Mouse (Mus musculus) small intestine, adult 2 months (tissue): ENCODE results near the gene Map6. TPM values are rescaled to one million over a fixed set of nuclear protein-coding genes. Genes with fewer than 3 reads are reported as not detected.
"Not testable (repeated sequence)": the region's sequence is repeated elsewhere in the genome, so short reads cannot be mapped to it uniquely, and the experiment has no call there.

Experiments used
- H3K27ac ChIP-seq: fragments of 200-500 bp; 2 replicates; pipeline ENCODE4 v1.5.1; 2012; ENCODE audit warnings: low read depth, low read length, control low read depth, inconsistent platforms; ENCODE audit not compliant: insufficient read depth
- H3K27me3 ChIP-seq: fragments of 200-500 bp; 2 replicates; pipeline ENCODE4 v1.6.1; 2012; ENCODE audit warnings: mild to moderate bottlenecking, moderate library complexity, low read length, inconsistent platforms; ENCODE audit not compliant: control insufficient read depth, insufficient read depth
- H3K36me3 ChIP-seq: fragments of 200-500 bp; 2 replicates; pipeline ENCODE4 v1.6.1; 2012; ENCODE audit warnings: mild to moderate bottlenecking, low read length, control low read depth, inconsistent platforms; ENCODE audit not compliant: control insufficient read depth, insufficient read depth
- H3K4me1 ChIP-seq: fragments of 200-500 bp; 2 replicates; pipeline ENCODE4 v1.6.1; 2012; ENCODE audit warnings: low read length, inconsistent platforms, mixed read lengths; ENCODE audit not compliant: control insufficient read depth, insufficient read depth, insufficient read length
- H3K4me3 ChIP-seq: fragments of 200-500 bp; 2 replicates; pipeline ENCODE4 v1.5.1; 2012; ENCODE audit warnings: low read depth, mild to moderate bottlenecking, control low read depth, inconsistent platforms, low read length, moderate library complexity
- CTCF ChIP-seq: fragments of 200-500 bp; IDR thresholded peaks from 2 replicates; pipeline ENCODE4 v1.5.1; 2012; ENCODE audit warnings: low read depth, mild to moderate bottlenecking, control low read depth, inconsistent platforms, low read length, moderate library complexity, mixed read lengths; ENCODE audit not compliant: insufficient replicate concordance, insufficient read length; ENCODE audit errors: extremely low read depth
- POLR2A ChIP-seq: fragments of 200-500 bp; IDR thresholded peaks from 2 replicates; pipeline ENCODE4 v1.6.1; 2012; ENCODE audit warnings: low read depth, mild to moderate bottlenecking, control low read depth, inconsistent platforms, low read length, moderate library complexity
- WGBS: fragments of 180-500 bp; shearing (Covaris S2); methylation state at CpG from one replicate; pipeline ENCODE4 v1.1.7; 2018; 5-methylcytosine and 5-hydroxymethylcytosine counted together
- polyA plus RNA-seq: library from polyadenylated mRNA; depleted of rRNA; stranded (reverse); fragments of >200 nt; gene quantifications from 2 replicates; pipeline ENCODE4 v1.2.3, GENCODE M21; 2012

Gene Map6
- polyA plus RNA-seq, 1 experiment: 1.2 TPM

GRCm38 (mm10) chr7:99360803-99361414 lies 93.7 kb downstream of the Map6 start:
- WGBS: 44% methylated on average over 8 of the region's 8 CpGs
- H3K27me3 ChIP-seq: no peaks in the 10 kb centered on the region

GRCm38 (mm10) chr7:99362137-99362536 lies 94.9 kb downstream of the Map6 start:
- 81% methylated on average over 2 of the region's 2 CpGs for WGBS
- Histone ChIP-seq H3K27ac (no peak overlapping the region), H3K4me3 (no peak overlapping the region), H3K27me3 (no peaks in the 10 kb centered on the region), H3K4me1 (peaks cover 4% of the 10 kb centered on the region), H3K36me3 (no peaks in the 10 kb centered on the region)
- no peak for TF ChIP-seq CTCF
- no peak for TF ChIP-seq POLR2A

More at GRCm38 (mm10) chr7:99360803-99361414, 93.7 kb downstream of the Map6 start:
- Histone ChIP-seq H3K27ac (peak overlapping the region; percentile 32), H3K4me3 (no peak overlapping the region), H3K4me1 (peaks cover 7% of the 10 kb centered on the region), H3K36me3 (no peaks in the 10 kb centered on the region)
- TF ChIP-seq CTCF (no peak), POLR2A (no peak)

GRCm38 (mm10) chr7:99365069-99365468 lies 97.8 kb downstream of the Map6 start:
- no peak overlapping the region for H3K4me3 ChIP-seq
- no peaks in the 10 kb centered on the region for H3K36me3 ChIP-seq
- TF ChIP-seq POLR2A (no peak), CTCF (peak; percentile 87; the same call in 1 of the 2 replicates)
- no peaks in the 10 kb centered on the region; the same call in 1 of the 2 replicates for H3K4me1 ChIP-seq
- H3K27me3 ChIP-seq: no peaks in the 10 kb centered on the region
- WGBS: 1% methylated on average over 5 of the region's 5 CpGs
- H3K27ac ChIP-seq: no peak overlapping the region

- 39% methylated on average over 6 of the region's 6 CpGs for WGBS
- no peaks in the 10 kb centered on the region for H3K36me3 ChIP-seq
- no peak overlapping the region for H3K4me3 ChIP-seq
- H3K27me3 ChIP-seq: no peaks in the 10 kb centered on the region
- no peak overlapping the region for H3K27ac ChIP-seq
- H3K4me1 ChIP-seq: no peaks in the 10 kb centered on the region
- TF ChIP-seq CTCF (no peak), POLR2A (no peak)
These were observed 99.5 kb downstream of the Map6 start for GRCm38 (mm10) chr7:99366716-99367115.

GRCm38 (mm10) chr7:99374325-99374724 lies 107.1 kb downstream of the Map6 start:
- H3K27me3 ChIP-seq, H3K4me3 ChIP-seq, H3K4me1 ChIP-seq, H3K36me3 ChIP-seq, H3K27ac ChIP-seq: not testable (repeated sequence)
- 66% methylated on average over 3 of the region's 3 CpGs for WGBS

GRCm38 (mm10) chr7:99375455-99375854 lies 108.2 kb downstream of the Map6 start:
- Histone ChIP-seq H3K27me3 (no peaks in the 10 kb centered on the region), H3K36me3 (no peaks in the 10 kb centered on the region), H3K27ac (no peak overlapping the region), H3K4me3 (no peak overlapping the region), H3K4me1 (peaks cover 1% of the 10 kb centered on the region; the same call in 1 of the 2 replicates)
- WGBS: 2% methylated on average over 4 of the region's 4 CpGs
- TF ChIP-seq POLR2A (no peak), CTCF (peak; percentile 93; the same call in 1 of the 2 replicates)

- no peak overlapping the region for H3K4me3 ChIP-seq
- TF ChIP-seq POLR2A (no peak), CTCF (no peak)
- no peaks in the 10 kb centered on the region for H3K27me3 ChIP-seq
- no peaks in the 10 kb centered on the region for H3K36me3 ChIP-seq
- 88% methylated on average over 8 of the region's 8 CpGs for WGBS
- peaks cover 15% of the 10 kb centered on the region for H3K4me1 ChIP-seq
- H3K27ac ChIP-seq: no peak overlapping the region
These were observed 111.6 kb downstream of the Map6 start for GRCm38 (mm10) chr7:99378870-99379269.
